Mouse (Mus musculus) neural tube, embryonic 15.5 days (tissue): ENCODE data around the gene Vwa3b. TPM values are rescaled to one million over a fixed set of nuclear protein-coding genes. Genes with fewer than 3 reads are reported as not detected.
A peak's percentile ranks its signal among the peaks of the same experiment; 100 is the strongest.

Source experiments
- ATAC-seq: fragments of 200-750 bp; cut with Nextera tagmentation; 2 replicates; pipeline ENCODE4 v1.8.0; 2017; ENCODE audit warnings: mild to moderate bottlenecking, moderate TSS enrichment, moderate library complexity; ENCODE audit not compliant: low FRiP score
- H3K27ac ChIP-seq: fragments of 300-500 bp; sonication (generic); replicated peaks from 2 replicates; pipeline ENCODE4 v1.5.1; 2015; ENCODE audit warnings: mild to moderate bottlenecking, inconsistent platforms
- H3K27me3 ChIP-seq: fragments of 300-500 bp; sonication (generic); replicated peaks from 2 replicates; pipeline ENCODE4 v1.6.1; 2015; ENCODE audit warnings: inconsistent platforms
- H3K36me3 ChIP-seq: fragments of 300-500 bp; sonication (generic); 2 replicates; pipeline ENCODE4 v1.6.1; 2015; ENCODE audit warnings: inconsistent platforms
- H3K4me1 ChIP-seq: fragments of 300-500 bp; sonication (generic); 2 replicates; pipeline ENCODE4 v1.6.1; 2015; ENCODE audit warnings: inconsistent platforms
- H3K4me2 ChIP-seq: fragments of 300-500 bp; sonication (generic); 2 replicates; pipeline ENCODE4 v1.6.1; 2015; ENCODE audit warnings: inconsistent platforms, mild to moderate bottlenecking, moderate library complexity
- H3K4me3 ChIP-seq: fragments of 300-500 bp; sonication (generic); replicated peaks from 2 replicates; pipeline ENCODE4 v1.5.1; 2015; ENCODE audit warnings: mild to moderate bottlenecking, inconsistent platforms
- H3K9ac ChIP-seq: fragments of 300-500 bp; sonication (generic); replicated peaks from 2 replicates; pipeline ENCODE4 v1.6.1; 2015; ENCODE audit warnings: mild to moderate bottlenecking, inconsistent platforms
- H3K9me3 ChIP-seq: fragments of 300-500 bp; sonication (generic); replicated peaks from 2 replicates; pipeline ENCODE4 v1.6.1; 2016; ENCODE audit warnings: inconsistent platforms
- WGBS: fragments of 180-500 bp; shearing (Covaris S2); methylation state at CpG from one replicate; pipeline ENCODE4 v1.1.7; 2015; ENCODE audit warnings: mixed read lengths; 5-methylcytosine and 5-hydroxymethylcytosine counted together
- polyA plus RNA-seq: library from polyadenylated mRNA; unstranded; fragments of >200 nt; fragmentation: Nextera tagmentation; extraction: Ambion mirVana; gene quantifications from 2 replicates; pipeline ENCODE4 v1.2.1, GENCODE M21; 2015

The Vwa3b gene
- polyA plus RNA-seq, 1 experiment from 2014 or later = 0.38 TPM

DNA sequence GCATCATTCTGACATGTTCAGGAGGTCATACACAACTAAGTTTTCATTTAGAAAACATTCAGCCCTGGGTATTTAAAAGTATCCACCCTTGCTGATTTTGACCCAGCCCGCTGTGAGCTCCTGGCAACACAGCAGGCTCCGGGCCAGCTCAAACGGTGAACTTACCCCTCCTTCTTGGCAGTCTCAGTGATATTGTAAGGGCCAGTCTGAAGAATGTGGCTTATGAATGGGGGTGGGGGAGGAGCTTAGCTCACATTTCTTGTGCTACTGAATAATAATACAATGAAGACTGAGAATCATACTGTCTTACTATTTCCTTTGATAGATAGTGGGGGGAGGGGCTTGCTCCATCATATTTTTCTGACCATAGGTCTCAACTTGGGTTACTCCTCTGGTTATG is 78.8 kb downstream of the Vwa3b start:
- Histone ChIP-seq H3K9me3 (no peaks in the 10 kb centered on the region), H3K27ac (no peak overlapping the region), H3K4me3 (no peak overlapping the region), H3K4me1 (peaks cover 6% of the 10 kb centered on the region; the same call in 1 of the 2 replicates), H3K4me2 (no peak overlapping the region), H3K27me3 (no peaks in the 10 kb centered on the region), H3K9ac (no peak overlapping the region), H3K36me3 (no peaks in the 10 kb centered on the region)
- no peak for ATAC-seq
- WGBS = 40% methylated on average over 3 of the region's 3 CpGs

DNA sequence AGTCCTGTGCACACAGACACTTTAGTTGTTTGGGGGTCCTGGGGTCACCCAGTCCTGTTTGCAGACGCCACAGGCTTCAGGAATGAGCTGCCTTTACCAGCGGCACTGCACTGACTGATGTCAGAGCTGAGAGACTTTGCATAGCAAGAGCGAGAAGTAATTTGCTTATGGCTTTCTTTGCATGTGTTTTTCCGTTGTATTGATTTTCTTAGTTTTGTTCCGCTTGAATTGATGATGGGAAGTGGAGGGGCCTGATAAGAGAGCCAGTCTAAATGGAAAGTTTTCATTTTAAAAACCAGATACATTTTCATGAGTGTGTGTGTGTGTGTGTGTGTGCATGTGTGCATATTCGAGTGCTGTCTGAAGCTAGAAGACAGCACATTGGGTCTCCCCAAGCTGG is 87.4 kb downstream of the Vwa3b start:
- Histone ChIP-seq H3K27ac (no peak overlapping the region), H3K4me2 (no peak overlapping the region), H3K4me3 (no peak overlapping the region), H3K9ac (no peak overlapping the region), H3K4me1 (peaks cover 5% of the 10 kb centered on the region; the same call in 1 of the 2 replicates), H3K36me3 (no peaks in the 10 kb centered on the region), H3K27me3 (no peaks in the 10 kb centered on the region), H3K9me3 (no peaks in the 10 kb centered on the region)
- 82% methylated on average over 6 of the region's 6 CpGs for WGBS
- ATAC-seq = no peak

DNA sequence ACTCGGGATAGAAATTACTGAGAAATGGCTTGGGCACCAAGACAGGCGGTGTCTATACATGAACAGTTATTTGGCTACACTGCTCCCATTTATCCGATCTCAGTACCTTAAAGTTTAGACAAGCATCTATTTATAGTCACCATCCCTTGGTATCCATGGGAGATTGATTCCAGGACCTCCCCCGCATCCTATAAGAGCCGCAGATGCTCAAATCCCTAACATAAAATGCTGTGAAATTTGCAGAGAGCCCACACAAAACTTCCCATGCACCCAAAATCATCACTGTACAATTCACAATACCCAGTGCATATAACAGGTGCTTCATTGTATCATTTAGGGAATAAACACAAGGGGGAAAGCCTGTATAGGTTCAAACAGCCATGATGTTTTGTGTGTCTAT is 89.5 kb downstream of the Vwa3b start:
- Histone ChIP-seq H3K27me3 (no peaks in the 10 kb centered on the region), H3K9me3 (no peaks in the 10 kb centered on the region), H3K4me3 (no peak overlapping the region), H3K9ac (no peak overlapping the region), H3K36me3 (no peaks in the 10 kb centered on the region), H3K4me1 (no peaks in the 10 kb centered on the region), H3K4me2 (no peak overlapping the region), H3K27ac (no peak overlapping the region)
- WGBS = 93% methylated on average over 5 of the region's 5 CpGs
- ATAC-seq = no peak

DNA sequence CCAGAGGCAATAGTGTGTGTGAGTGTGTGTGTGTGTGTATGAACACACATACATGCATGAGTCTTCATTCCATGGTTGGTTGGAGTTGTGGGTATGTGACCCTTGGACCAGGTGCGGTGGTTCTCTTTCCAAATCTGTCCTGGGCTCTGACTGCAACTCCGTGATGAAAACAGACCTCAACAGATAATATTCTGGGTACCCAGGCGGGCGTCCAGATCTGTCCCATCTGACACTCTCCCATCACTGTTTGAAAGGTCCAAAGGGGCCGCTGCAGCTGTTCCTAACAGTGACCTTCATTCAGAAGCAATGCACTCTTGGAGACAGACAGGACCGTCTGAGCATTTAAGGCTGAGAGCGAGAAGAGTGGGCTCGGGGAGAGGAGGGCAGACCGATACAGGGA is 90.2 kb downstream of the Vwa3b start:
- no peak overlapping the region for H3K27ac ChIP-seq
- H3K4me2 ChIP-seq = no peak overlapping the region
- no peak overlapping the region for H3K9ac ChIP-seq
- no peak for ATAC-seq
- WGBS = 87% methylated on average over 9 of the region's 9 CpGs
- H3K36me3 ChIP-seq = no peaks in the 10 kb centered on the region
- H3K4me3 ChIP-seq = no peak overlapping the region
- H3K27me3 ChIP-seq = no peaks in the 10 kb centered on the region
- H3K9me3 ChIP-seq = no peaks in the 10 kb centered on the region
- H3K4me1 ChIP-seq = no peaks in the 10 kb centered on the region

DNA sequence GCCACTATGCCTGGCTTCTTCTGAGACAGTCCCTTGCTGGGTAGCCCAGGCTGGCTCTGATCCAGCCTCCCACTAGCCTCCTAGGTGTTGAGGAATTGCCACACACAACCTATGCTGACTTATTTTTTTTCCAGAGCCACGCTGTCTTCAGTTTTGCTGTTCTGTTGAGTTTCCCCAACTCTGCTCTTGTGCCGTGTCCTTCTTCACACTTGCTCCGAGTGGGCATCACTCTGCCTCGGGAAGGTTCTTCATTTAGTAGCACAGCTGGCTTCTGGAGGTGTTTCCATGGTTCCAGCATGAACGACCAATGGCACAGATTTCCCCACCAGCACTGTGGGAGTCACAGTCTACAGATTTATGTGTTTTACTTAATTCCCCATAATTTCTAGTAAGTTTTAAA is 91.6 kb downstream of the Vwa3b start:
- H3K36me3 ChIP-seq = no peaks in the 10 kb centered on the region
- H3K27me3 ChIP-seq = no peaks in the 10 kb centered on the region
- WGBS = 70% methylated on average over 5 of the region's 5 CpGs
- H3K9ac ChIP-seq = no peak overlapping the region
- H3K9me3 ChIP-seq = no peaks in the 10 kb centered on the region
- no peak for ATAC-seq
- H3K4me2 ChIP-seq = no peak overlapping the region
- H3K4me3 ChIP-seq = no peak overlapping the region
- H3K27ac ChIP-seq = no peak overlapping the region
- peaks cover 5% of the 10 kb centered on the region; the same call in 1 of the 2 replicates for H3K4me1 ChIP-seq

DNA sequence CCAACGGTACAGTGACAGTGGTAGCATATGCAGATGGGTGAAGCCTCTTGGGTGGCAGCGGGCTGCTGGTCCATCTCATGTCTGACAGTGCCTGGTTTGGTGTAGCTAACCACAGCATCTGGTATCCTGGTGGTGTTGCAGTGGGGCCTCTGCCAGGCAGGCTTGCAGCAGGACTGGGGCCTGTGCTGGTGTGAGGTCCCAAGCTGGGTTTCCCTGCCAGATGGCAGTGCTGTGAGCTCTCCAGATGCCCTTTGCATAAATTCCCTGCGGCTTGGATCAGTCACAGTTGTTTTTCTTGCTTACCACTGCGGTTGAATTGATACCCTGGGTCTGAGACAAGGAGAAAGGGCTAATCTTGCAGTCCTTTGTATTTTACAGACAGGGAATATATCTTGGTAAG is 95.9 kb downstream of the Vwa3b start:
- no peak overlapping the region for H3K9ac ChIP-seq
- H3K9me3 ChIP-seq = no peaks in the 10 kb centered on the region
- H3K27ac ChIP-seq = peak overlapping the region; percentile 49
- no peak for ATAC-seq
- H3K4me2 ChIP-seq = no peak overlapping the region
- 32% methylated on average over 4 of the region's 4 CpGs for WGBS
- no peaks in the 10 kb centered on the region for H3K36me3 ChIP-seq
- H3K4me3 ChIP-seq = no peak overlapping the region
- peaks cover 5% of the 10 kb centered on the region; the same call in 1 of the 2 replicates for H3K4me1 ChIP-seq
- H3K27me3 ChIP-seq = no peaks in the 10 kb centered on the region

DNA sequence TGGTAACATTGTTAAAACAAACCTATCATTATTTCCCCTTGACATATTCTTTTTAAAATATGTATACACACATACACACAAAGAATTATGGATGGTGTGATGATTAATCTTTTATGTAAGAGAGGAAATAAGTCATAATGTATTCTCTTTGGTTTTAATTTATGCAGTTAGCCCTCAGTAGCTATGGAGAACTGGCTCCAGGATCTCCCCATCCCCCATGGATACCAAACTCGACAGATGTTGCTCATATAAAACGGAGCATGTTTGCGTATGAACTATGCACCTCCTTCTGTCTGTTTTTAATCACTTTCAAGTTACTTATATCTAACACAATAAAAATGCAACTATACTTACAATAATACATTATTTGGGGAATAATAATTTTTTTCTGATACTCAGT is 96.4 kb downstream of the Vwa3b start:
- no peak overlapping the region for H3K27ac ChIP-seq

DNA sequence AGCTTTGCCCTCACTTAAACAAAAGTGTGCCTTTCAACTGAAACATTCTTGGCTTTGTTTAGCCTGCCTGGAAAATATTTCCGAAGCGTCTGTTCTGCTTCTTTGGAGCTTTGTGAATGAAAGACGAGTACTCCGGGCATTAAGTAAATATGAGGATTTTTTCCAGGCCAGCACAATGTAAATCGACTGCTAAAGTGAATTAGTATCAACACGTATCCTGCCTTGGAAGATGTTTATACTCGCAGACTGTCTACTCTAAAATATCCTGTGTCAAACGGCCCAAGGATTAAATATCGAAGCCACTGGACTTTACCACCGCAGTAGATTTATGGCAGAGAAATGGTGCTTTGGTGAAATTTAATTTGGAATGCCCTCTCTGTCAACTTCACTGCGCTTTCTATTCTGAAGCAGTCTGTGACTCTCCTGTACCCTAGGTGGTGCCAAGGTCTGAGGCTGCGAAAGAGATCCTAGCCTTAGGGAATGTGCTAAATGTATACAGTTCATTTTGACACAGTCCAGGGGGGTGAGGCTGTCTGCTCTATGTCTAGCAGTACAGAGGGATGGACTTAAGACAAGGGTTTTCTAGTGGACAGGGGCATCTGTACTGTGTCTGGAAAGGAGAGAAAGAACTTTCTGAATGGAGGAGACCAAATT is 98.4 kb downstream of the Vwa3b start:
- Histone ChIP-seq H3K4me2 (no peak overlapping the region), H3K27me3 (no peaks in the 10 kb centered on the region), H3K9ac (no peak overlapping the region), H3K27ac (no peak overlapping the region), H3K9me3 (no peaks in the 10 kb centered on the region), H3K4me1 (peaks cover 5% of the 10 kb centered on the region; the same call in 1 of the 2 replicates), H3K36me3 (no peaks in the 10 kb centered on the region), H3K4me3 (no peak overlapping the region)
- ATAC-seq = no peak
- WGBS = 73% methylated on average over 12 of the region's 12 CpGs

More for the DNA sequence above, 96.4 kb downstream of the Vwa3b start:
- no peaks in the 10 kb centered on the region for H3K36me3 ChIP-seq
- no peak overlapping the region for H3K4me2 ChIP-seq
- no peak overlapping the region for H3K9ac ChIP-seq
- H3K9me3 ChIP-seq = no peaks in the 10 kb centered on the region
- H3K4me3 ChIP-seq = no peak overlapping the region
- ATAC-seq = no peak
- WGBS = 18% methylated on average over 3 of the region's 3 CpGs
- peaks cover 5% of the 10 kb centered on the region; the same call in 1 of the 2 replicates for H3K4me1 ChIP-seq
- H3K27me3 ChIP-seq = no peaks in the 10 kb centered on the region

DNA sequence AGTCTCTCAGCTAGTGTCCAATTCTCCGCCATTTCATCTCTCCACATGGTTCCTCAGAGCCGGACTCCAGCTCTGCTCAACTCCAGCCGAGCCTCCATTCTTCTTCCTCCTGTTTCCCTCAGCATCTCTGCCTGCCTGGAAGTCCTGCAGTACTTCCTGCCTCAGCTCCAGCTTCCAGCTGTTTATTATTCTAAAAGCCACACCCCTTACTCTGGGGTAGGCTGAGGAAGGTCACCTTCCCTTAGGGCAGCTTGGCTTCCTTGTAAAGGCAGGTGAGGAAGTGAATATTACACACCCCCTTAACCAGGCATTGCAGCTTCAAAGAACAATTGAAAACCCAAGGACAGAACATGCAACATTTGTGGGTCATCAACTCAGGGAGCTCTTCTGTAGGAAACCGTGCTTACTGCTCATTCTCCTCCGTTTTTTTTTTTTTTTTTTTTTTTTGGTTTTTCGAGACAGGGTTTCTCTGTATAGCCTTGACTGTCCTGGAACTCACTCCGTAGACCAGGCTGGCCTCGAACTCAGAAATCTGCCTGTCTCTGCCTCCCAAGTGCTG is 103.7 kb downstream of the Vwa3b start:
- 92% methylated on average over 7 of the region's 8 CpGs for WGBS
- no peak overlapping the region for H3K9ac ChIP-seq
- no peaks in the 10 kb centered on the region for H3K36me3 ChIP-seq
- no peak overlapping the region for H3K4me3 ChIP-seq
- H3K27me3 ChIP-seq = no peaks in the 10 kb centered on the region
- no peak for ATAC-seq
- H3K27ac ChIP-seq = no peak overlapping the region
- H3K9me3 ChIP-seq = no peaks in the 10 kb centered on the region
- H3K4me1 ChIP-seq = no peaks in the 10 kb centered on the region
- no peak overlapping the region for H3K4me2 ChIP-seq

DNA sequence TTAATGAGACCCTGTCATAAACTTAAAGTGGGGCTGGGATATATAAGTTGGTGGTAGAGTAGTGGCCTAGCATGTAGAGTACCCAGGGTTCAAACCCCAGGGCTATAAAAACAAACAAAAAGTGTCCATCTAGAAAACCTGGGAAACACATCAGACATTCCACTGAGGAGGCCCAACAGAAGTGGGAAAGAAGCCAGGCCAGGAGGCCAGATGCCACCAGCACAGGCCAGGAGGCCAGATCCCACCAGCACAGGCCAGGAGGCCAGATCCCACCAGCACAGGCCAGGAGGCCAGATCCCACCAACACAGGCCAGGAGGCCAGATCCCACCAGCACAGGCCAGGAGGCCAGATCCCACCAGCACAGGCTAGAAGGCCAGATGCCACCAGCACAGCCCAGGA is 104.8 kb downstream of the Vwa3b start:
- no peaks in the 10 kb centered on the region for H3K4me1 ChIP-seq
- no peaks in the 10 kb centered on the region for H3K9me3 ChIP-seq
- ATAC-seq = no peak
- H3K27ac ChIP-seq = no peak overlapping the region
- H3K4me3 ChIP-seq = no peak overlapping the region
- H3K36me3 ChIP-seq = no peaks in the 10 kb centered on the region
- no peak overlapping the region for H3K4me2 ChIP-seq
- no peak overlapping the region for H3K9ac ChIP-seq
- no peaks in the 10 kb centered on the region for H3K27me3 ChIP-seq

DNA sequence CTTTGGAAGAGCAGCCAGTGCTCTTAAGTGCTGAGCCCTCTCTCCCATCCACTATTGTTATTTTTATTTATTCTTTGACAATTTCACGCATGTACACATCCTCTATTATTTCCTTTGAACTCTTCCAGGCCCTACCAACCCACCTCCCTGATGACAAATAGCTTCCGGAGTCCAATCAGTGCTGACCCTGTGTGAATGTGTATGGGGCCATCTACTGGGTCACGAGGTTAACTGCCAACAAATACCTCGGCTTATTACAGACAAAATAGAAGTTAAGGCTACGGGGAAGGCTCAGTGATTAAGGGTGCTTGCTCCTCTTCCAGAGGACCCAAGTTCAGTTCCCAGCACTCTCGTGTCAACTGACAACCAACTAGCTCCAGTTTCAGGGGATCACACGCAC is 106.0 kb downstream of the Vwa3b start:
- Histone ChIP-seq H3K36me3 (no peaks in the 10 kb centered on the region), H3K27me3 (no peaks in the 10 kb centered on the region), H3K9ac (no peak overlapping the region), H3K4me2 (no peak overlapping the region), H3K27ac (no peak overlapping the region), H3K9me3 (no peaks in the 10 kb centered on the region), H3K4me3 (no peak overlapping the region), H3K4me1 (no peaks in the 10 kb centered on the region)
- ATAC-seq = no peak
- WGBS = 59% methylated on average over 7 of the region's 7 CpGs

DNA sequence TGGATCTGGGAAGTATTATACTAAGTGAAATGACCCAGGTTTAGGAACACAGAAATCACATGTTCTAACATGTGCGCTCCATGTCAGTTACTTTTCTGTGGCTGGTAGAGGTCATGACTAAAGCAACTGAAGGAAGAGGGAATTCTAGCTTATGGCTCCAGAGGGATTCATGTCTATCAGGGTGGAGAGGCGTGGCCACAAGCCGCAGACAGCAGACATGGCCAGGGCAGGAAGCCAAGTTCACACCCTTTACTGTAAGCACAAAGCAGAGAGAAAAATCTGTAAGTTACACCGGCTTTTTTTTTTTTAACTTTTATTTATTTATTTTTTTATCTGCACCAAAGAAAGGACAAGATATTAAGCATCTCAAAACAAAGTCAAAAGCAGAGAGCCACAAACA is 119.6 kb downstream of the Vwa3b start:
- H3K4me3 ChIP-seq = no peak overlapping the region
- H3K9me3 ChIP-seq = no peaks in the 10 kb centered on the region
- H3K36me3 ChIP-seq = no peaks in the 10 kb centered on the region
- no peak overlapping the region for H3K27ac ChIP-seq
- no peaks in the 10 kb centered on the region for H3K27me3 ChIP-seq
- no peak overlapping the region for H3K9ac ChIP-seq
- H3K4me1 ChIP-seq = no peaks in the 10 kb centered on the region
- H3K4me2 ChIP-seq = no peak overlapping the region
- WGBS = 75% methylated on average over 4 of the region's 4 CpGs
- ATAC-seq = no peak
